Mouse (Mus musculus) neural tube, embryonic 13.5 days (tissue): Measurements from ENCODE around the gene Ubxn11. TPM values are rescaled to one million over a fixed set of nuclear protein-coding genes. Genes with fewer than 3 reads are reported as not detected.

Source experiments
- ATAC-seq: fragments of 200-750 bp; cut with Nextera tagmentation; 2 replicates; pipeline ENCODE4 v1.8.0; 2017; ENCODE audit warnings: low read depth, mild to moderate bottlenecking, moderate TSS enrichment, moderate library complexity
- H3K27ac ChIP-seq: fragments of 300-500 bp; sonication (generic); replicated peaks from 2 replicates; pipeline ENCODE4 v1.5.1; 2015; ENCODE audit warnings: moderate library complexity, mild to moderate bottlenecking, inconsistent platforms
- H3K27me3 ChIP-seq: fragments of 300-500 bp; sonication (generic); 2 replicates; pipeline ENCODE4 v1.6.1; 2015; ENCODE audit warnings: mild to moderate bottlenecking, inconsistent platforms
- H3K36me3 ChIP-seq: fragments of 300-500 bp; sonication (generic); 2 replicates; pipeline ENCODE4 v1.6.1; 2015; ENCODE audit warnings: mild to moderate bottlenecking, inconsistent platforms
- H3K4me1 ChIP-seq: fragments of 300-500 bp; sonication (generic); replicated peaks from 2 replicates; pipeline ENCODE4 v1.6.1; 2015; ENCODE audit warnings: inconsistent platforms
- H3K4me2 ChIP-seq: fragments of 300-500 bp; sonication (generic); 2 replicates; pipeline ENCODE4 v1.6.1; 2015; ENCODE audit warnings: inconsistent platforms, mild to moderate bottlenecking, moderate library complexity
- H3K4me3 ChIP-seq: fragments of 300-500 bp; sonication (generic); 2 replicates; pipeline ENCODE4 v1.5.1; 2015; ENCODE audit warnings: mild to moderate bottlenecking, inconsistent platforms
- H3K9ac ChIP-seq: fragments of 300-500 bp; sonication (generic); 2 replicates; pipeline ENCODE4 v1.6.1; 2015; ENCODE audit warnings: moderate library complexity, mild to moderate bottlenecking, inconsistent platforms
- H3K9me3 ChIP-seq: fragments of 300-500 bp; sonication (generic); 2 replicates; pipeline ENCODE4 v1.6.1; 2016; ENCODE audit warnings: inconsistent platforms
- WGBS: fragments of 180-500 bp; shearing (Covaris S2); methylation state at CpG from one replicate; pipeline ENCODE4 v1.1.7; 2015; 5-methylcytosine and 5-hydroxymethylcytosine counted together
- polyA plus RNA-seq: library from polyadenylated mRNA; unstranded; fragments of >200 nt; fragmentation: Nextera tagmentation; extraction: Ambion mirVana; gene quantifications from 2 replicates; pipeline ENCODE4 v1.2.1, GENCODE M21; 2015

Ubxn11 gene
- polyA plus RNA-seq, 1 experiment from 2014 or later: 10.3 TPM

- no peak overlapping the region for H3K4me2 ChIP-seq
- no peak for ATAC-seq
- H3K27ac ChIP-seq: no peak overlapping the region
- H3K9me3 ChIP-seq: no peaks in the 10 kb centered on the region
- no peaks in the 10 kb centered on the region for H3K27me3 ChIP-seq
- no peaks in the 10 kb centered on the region for H3K36me3 ChIP-seq
- no peak overlapping the region for H3K4me3 ChIP-seq
- H3K9ac ChIP-seq: no peak overlapping the region
- peaks cover 25% of the 10 kb centered on the region for H3K4me1 ChIP-seq
- 35% methylated on average over 3 of the region's 3 CpGs for WGBS
Observed at GRCm38 (mm10) chr4:134122281-134122680, 19.9 kb downstream of the Ubxn11 start.

- no peaks in the 10 kb centered on the region for H3K9me3 ChIP-seq
- H3K36me3 ChIP-seq: no peaks in the 10 kb centered on the region
- H3K27me3 ChIP-seq: no peaks in the 10 kb centered on the region
- WGBS: 94% methylated on average over 6 of the region's 6 CpGs
- ATAC-seq: no peak
- H3K4me1 ChIP-seq: peaks cover 34% of the 10 kb centered on the region
- H3K27ac ChIP-seq: no peak overlapping the region
- no peak overlapping the region for H3K4me3 ChIP-seq
- H3K4me2 ChIP-seq: no peak overlapping the region
- no peak overlapping the region for H3K9ac ChIP-seq
Observed at GRCm38 (mm10) chr4:134123147-134123546, 20.8 kb downstream of the Ubxn11 start.

- Histone ChIP-seq H3K9ac (no peak overlapping the region), H3K9me3 (no peaks in the 10 kb centered on the region), H3K27me3 (no peaks in the 10 kb centered on the region), H3K36me3 (no peaks in the 10 kb centered on the region), H3K4me2 (no peak overlapping the region), H3K4me1 (peaks cover 36% of the 10 kb centered on the region), H3K27ac (no peak overlapping the region), H3K4me3 (no peak overlapping the region)
- no peak for ATAC-seq
- 25% methylated on average over 17 of the region's 17 CpGs for whole genome bisulfite sequencing
Observed at GRCm38 (mm10) chr4:134123680-134124551, 21.5 kb downstream of the Ubxn11 start.

GRCm38 (mm10) chr4:134125383-134126060, 23.2 kb downstream of the Ubxn11 start:
- Histone ChIP-seq H3K36me3 (peaks cover 2% of the 10 kb centered on the region; the same call in 1 of the 2 replicates), H3K4me1 (peaks cover 43% of the 10 kb centered on the region), H3K4me3 (no peak overlapping the region), H3K27ac (no peak overlapping the region), H3K9me3 (no peaks in the 10 kb centered on the region), H3K9ac (no peak overlapping the region), H3K4me2 (no peak overlapping the region), H3K27me3 (no peaks in the 10 kb centered on the region)
- ATAC-seq: no peak
- 88% methylated on average over 15 of the region's 15 CpGs for WGBS

- no peak for ATAC-seq
- Histone ChIP-seq H3K4me1 (peaks cover 39% of the 10 kb centered on the region), H3K4me2 (peak overlapping the region; percentile 77; the same call in 1 of the 2 replicates), H3K36me3 (peaks cover 11% of the 10 kb centered on the region; the same call in 1 of the 2 replicates), H3K27ac (no peak overlapping the region), H3K9ac (peak overlapping the region; percentile 94; the same call in 1 of the 2 replicates), H3K4me3 (no peak overlapping the region), H3K9me3 (no peaks in the 10 kb centered on the region), H3K27me3 (no peaks in the 10 kb centered on the region)
- 89% methylated on average over 21 of the region's 21 CpGs for WGBS
Observed at GRCm38 (mm10) chr4:134126300-134127120, 24.1 kb downstream of the Ubxn11 start.

- H3K36me3 ChIP-seq: peaks cover 11% of the 10 kb centered on the region; the same call in 1 of the 2 replicates
- H3K27me3 ChIP-seq: no peaks in the 10 kb centered on the region
- no peak overlapping the region for H3K4me3 ChIP-seq
- H3K9me3 ChIP-seq: no peaks in the 10 kb centered on the region
- H3K4me1 ChIP-seq: peaks cover 35% of the 10 kb centered on the region
- peak overlapping the region; percentile 77 for H3K4me2 ChIP-seq
- no peak for ATAC-seq
- H3K9ac ChIP-seq: peak overlapping the region; percentile 94; the same call in 1 of the 2 replicates
- WGBS: 84% methylated on average over 7 of the region's 7 CpGs
- no peak overlapping the region for H3K27ac ChIP-seq
Observed at GRCm38 (mm10) chr4:134127121-134127455, 24.7 kb downstream of the Ubxn11 start.

GRCm38 (mm10) chr4:134127793-134128192, 25.4 kb downstream of the Ubxn11 start:
- peak overlapping the region; percentile 94 for H3K9ac ChIP-seq
- peaks cover 11% of the 10 kb centered on the region; the same call in 1 of the 2 replicates for H3K36me3 ChIP-seq
- 60% methylated on average over 8 of the region's 8 CpGs for WGBS
- no peaks in the 10 kb centered on the region for H3K9me3 ChIP-seq
- H3K27ac ChIP-seq: no peak overlapping the region
- H3K27me3 ChIP-seq: no peaks in the 10 kb centered on the region
- peaks cover 32% of the 10 kb centered on the region for H3K4me1 ChIP-seq
- H3K4me2 ChIP-seq: peak overlapping the region; percentile 77
- peak overlapping the region; percentile 91 for H3K4me3 ChIP-seq
- ATAC-seq: no peak; the same call in 1 of the 2 replicates

- Histone ChIP-seq H3K36me3 (peaks cover 11% of the 10 kb centered on the region; the same call in 1 of the 2 replicates), H3K4me3 (peak within 1 kb of the TSS; percentile 91), H3K4me1 (peaks cover 32% of the 10 kb centered on the region), H3K4me2 (peak within 1 kb of the TSS; percentile 77), H3K9me3 (no peaks in the 10 kb centered on the region), H3K27me3 (no peaks in the 10 kb centered on the region), H3K27ac (peak within 1 kb of the TSS; percentile 84), H3K9ac (peak within 1 kb of the TSS; percentile 94)
- peak; percentile 95 for ATAC-seq
- under 1% methylated on average over 45 of the region's 50 CpGs for WGBS
Observed at GRCm38 (mm10) chr4:134128221-134128982, 26.0 kb downstream of the Ubxn11 start, which contains the start of gene Sh3bgrl3. Sh3bgrl3 (minus strand) TSS chr4:134128789.

- Histone ChIP-seq H3K36me3 (peaks cover 11% of the 10 kb centered on the region; the same call in 1 of the 2 replicates), H3K9me3 (no peaks in the 10 kb centered on the region), H3K27ac (peak overlapping the region; percentile 84), H3K4me1 (peaks cover 30% of the 10 kb centered on the region), H3K9ac (peak overlapping the region; percentile 94), H3K4me2 (peak overlapping the region; percentile 77), H3K27me3 (no peaks in the 10 kb centered on the region), H3K4me3 (peak overlapping the region; percentile 91)
- ATAC-seq: peak; percentile 42
- WGBS: 2% methylated on average over 14 of the region's 14 CpGs
Observed at GRCm38 (mm10) chr4:134128983-134129362, 26.6 kb downstream of the Ubxn11 start.

GRCm38 (mm10) chr4:134129482-134129881, 27.1 kb downstream of the Ubxn11 start:
- Histone ChIP-seq H3K4me1 (peaks cover 26% of the 10 kb centered on the region), H3K4me3 (peak overlapping the region; percentile 91; the same call in 1 of the 2 replicates), H3K27ac (no peak overlapping the region), H3K36me3 (peaks cover 11% of the 10 kb centered on the region; the same call in 1 of the 2 replicates), H3K9ac (peak overlapping the region; percentile 94; the same call in 1 of the 2 replicates), H3K4me2 (peak overlapping the region; percentile 77), H3K27me3 (no peaks in the 10 kb centered on the region), H3K9me3 (no peaks in the 10 kb centered on the region)
- 52% methylated on average over 6 of the region's 6 CpGs for WGBS
- ATAC-seq: no peak

GRCm38 (mm10) chr4:134132117-134132516, 29.7 kb downstream of the Ubxn11 start:
- 92% methylated on average over 3 of the region's 3 CpGs for WGBS
- Histone ChIP-seq H3K9me3 (no peaks in the 10 kb centered on the region), H3K27me3 (no peaks in the 10 kb centered on the region), H3K9ac (no peak overlapping the region), H3K36me3 (peaks cover 15% of the 10 kb centered on the region), H3K4me1 (peaks cover 19% of the 10 kb centered on the region), H3K4me2 (no peak overlapping the region), H3K4me3 (no peak overlapping the region), H3K27ac (no peak overlapping the region)
- ATAC-seq: no peak
